Comparison of ENCODE assay signal across 24 mouse cellular contexts in genomic region chr12:97783476-97783875, GRCm38 (mm10).
"Had no signal": no experiment of that assay in that cellular context is flagged by ENCODE, and none has a peak within 500 bp of the region (broad histone marks: within the 10 kb centered on the region; RNA-seq: fewer than 3 reads in every experiment).

No protein-coding gene starts in this region.

- DNase-seq: gastrocnemius, adult 2 months; gastrocnemius, postnatal 10 days; gastrocnemius, postnatal 25 days; heart, adult 18-20 months; heart, postnatal 10 days; heart, postnatal 4 days; kidney, adult 18-20 months; kidney, adult 8-10 months; kidney, postnatal 10 days; kidney, postnatal 25 days; kidney, postnatal 4 days; liver; liver, embryonic 13.5 days; liver, postnatal 0 days had no signal

- H3K27ac ChIP-seq: gastrocnemius, adult 2 months; heart, embryonic 10.5 days; hindbrain, embryonic 10.5 days; hindbrain, embryonic 12.5 days; hindbrain, embryonic 14.5 days; intestine, embryonic 15.5 days; left cerebral cortex, adult 2 months; limb, embryonic 10.5 days; limb, embryonic 12.5 days; liver, embryonic 13.5 days; liver, embryonic 15.5 days had no signal

- H3K4me3 ChIP-seq: gastrocnemius, adult 2 months; heart, embryonic 10.5 days; heart, embryonic 12.5 days; hindbrain, embryonic 10.5 days; hindbrain, embryonic 12.5 days; intestine, embryonic 15.5 days; left cerebral cortex, adult 2 months; limb, embryonic 10.5 days; limb, embryonic 12.5 days; liver, embryonic 13.5 days; liver, embryonic 15.5 days had no signal
